Mouse (Mus musculus) WW6 (cell line): ENCODE data around the gene Fam193a.

Experiments used
- DNase-seq: peaks from one replicate; pipeline ENCODE4 v3.0.0-alpha.2; 2013; ENCODE audit warnings: low read depth, low spot score

Fam193a gene

GRCm38 (mm10) chr5:34520458-34521209 is 150.9 kb downstream of the Fam193a start:
- DNase-seq = no peak

GRCm38 (mm10) chr5:34521337-34521736 is 151.6 kb downstream of the Fam193a start:
- no peak for DNase-seq

GRCm38 (mm10) chr5:34523958-34524485 is 154.3 kb downstream of the Fam193a start:
- DNase-seq = no peak

GRCm38 (mm10) chr5:34524511-34524910 is 154.8 kb downstream of the Fam193a start:
- no peak for DNase-seq

- DNase-seq = peak; percentile 85
These were observed 156.1 kb downstream of the Fam193a start, which contains the start of gene Sh3bp2 for GRCm38 (mm10) chr5:34525663-34526476. TSS of gene Sh3bp2 (plus strand) at chr5:34525838.

- DNase-seq = no peak
These were observed 156.7 kb downstream of the Fam193a start for GRCm38 (mm10) chr5:34526477-34526775.

- no peak for DNase-seq
These were observed 157.6 kb downstream of the Fam193a start for GRCm38 (mm10) chr5:34527352-34527751.

- no peak for DNase-seq
These were observed 159.0 kb downstream of the Fam193a start for GRCm38 (mm10) chr5:34528724-34529123.

GRCm38 (mm10) chr5:34530116-34530515 is 160.4 kb downstream of the Fam193a start:
- DNase-seq = no peak

- DNase-seq = no peak
These were observed 161.0 kb downstream of the Fam193a start for GRCm38 (mm10) chr5:34530687-34531086.

GRCm38 (mm10) chr5:34533066-34533465 is 163.3 kb downstream of the Fam193a start:
- DNase-seq = no peak

- no peak for DNase-seq
These were observed 164.1 kb downstream of the Fam193a start for GRCm38 (mm10) chr5:34533820-34534219.

- no peak for DNase-seq
These were observed 165.2 kb downstream of the Fam193a start for GRCm38 (mm10) chr5:34534776-34535581.

GRCm38 (mm10) chr5:34535831-34536230 is 166.1 kb downstream of the Fam193a start:
- no peak for DNase-seq
